Mouse (Mus musculus) retina, embryonic 14.5 days (tissue): Measurements from ENCODE around the gene Cacnb3.

Source experiments
- DNase-seq: peaks from one replicate; pipeline ENCODE4 v3.0.0-alpha.2; 2015; ENCODE audit warnings: low spot score

The Cacnb3 gene

DNA sequence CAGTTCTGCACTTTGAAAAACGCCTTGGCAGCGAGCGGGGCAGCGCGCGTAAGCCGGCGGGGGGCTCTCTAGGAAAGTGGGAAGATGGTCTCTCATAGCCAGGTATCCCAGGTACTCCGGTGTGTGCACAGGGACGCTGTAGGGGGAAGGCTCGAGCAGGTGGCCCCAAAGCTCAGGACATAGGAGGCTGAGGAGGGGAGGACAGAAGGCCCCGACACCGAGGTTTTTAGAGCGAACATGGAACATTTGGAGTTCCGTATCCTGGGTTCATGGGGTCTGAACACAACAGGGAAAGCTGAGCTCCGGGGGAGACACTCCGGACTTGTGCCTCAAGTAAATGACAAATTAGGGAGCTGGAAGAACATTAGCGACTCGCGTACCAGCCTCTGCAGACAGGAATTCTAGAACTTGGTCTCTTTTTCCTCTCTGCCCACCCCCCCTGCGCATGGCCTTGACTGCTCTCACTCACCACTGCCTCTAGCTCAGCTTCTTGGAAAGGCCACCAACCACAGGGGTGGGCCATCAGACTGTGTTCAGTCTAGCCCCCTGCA lies 4.7 kb downstream of the Cacnb3 start:
- peak; percentile 59 for DNase-seq

DNA sequence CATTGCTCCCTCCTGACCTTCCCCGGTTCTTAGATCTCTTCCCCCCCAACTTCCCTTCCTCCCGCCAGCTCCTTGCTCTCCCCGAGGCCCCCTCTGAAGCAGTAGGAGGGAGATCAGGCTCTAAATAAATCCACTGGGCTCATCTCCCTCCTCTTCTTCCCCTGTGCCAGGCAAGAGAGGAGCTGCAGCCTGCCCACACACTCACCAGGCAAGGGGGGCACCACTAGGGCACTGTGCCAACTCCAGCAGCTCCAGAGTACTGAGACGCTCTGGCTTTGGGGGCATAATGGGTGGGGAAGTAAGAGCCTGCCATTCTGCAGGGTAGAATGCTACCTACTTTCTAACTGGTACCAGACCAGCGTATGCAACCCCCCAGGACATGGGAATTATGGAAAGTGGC lies 5.9 kb downstream of the Cacnb3 start:
- no peak for DNase-seq

DNA sequence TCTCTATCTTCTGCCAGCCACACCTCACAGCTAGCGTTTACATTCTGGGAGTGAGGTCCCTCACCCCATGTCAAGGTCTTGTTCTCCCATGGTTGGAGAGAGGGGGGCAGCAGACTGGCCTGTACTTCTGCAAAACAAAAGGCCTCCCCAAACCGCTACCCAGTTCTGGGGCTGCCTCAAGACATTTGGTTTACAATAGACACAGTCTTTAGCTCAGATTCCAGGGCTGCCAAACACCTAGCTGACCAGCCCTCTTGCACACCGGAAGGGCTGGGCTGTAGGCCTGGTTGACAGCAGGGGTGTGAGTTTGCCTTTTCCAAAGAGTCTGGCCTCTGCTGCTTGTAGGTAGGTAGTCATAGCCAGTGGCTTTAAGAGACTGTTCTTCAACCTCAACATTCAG lies 6.5 kb downstream of the Cacnb3 start:
- DNase-seq, result no peak

DNA sequence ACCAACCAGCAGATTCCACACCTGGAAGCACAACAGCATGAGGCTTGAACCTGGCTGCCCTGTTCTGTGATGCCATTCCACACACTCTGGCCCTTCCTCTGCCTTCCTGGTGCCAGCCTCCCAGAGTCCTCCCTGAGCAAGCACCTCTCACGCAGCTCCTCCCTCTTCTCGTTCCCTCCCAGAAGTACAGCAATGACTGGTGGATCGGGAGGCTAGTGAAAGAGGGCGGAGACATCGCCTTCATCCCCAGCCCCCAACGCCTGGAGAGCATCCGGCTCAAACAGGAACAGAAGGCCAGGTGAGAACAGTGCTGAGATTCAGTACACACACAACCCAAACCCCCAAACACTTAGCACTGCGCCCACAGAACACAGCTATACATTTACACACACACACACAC lies 9.5 kb downstream of the Cacnb3 start:
- DNase-seq, result no peak

DNA sequence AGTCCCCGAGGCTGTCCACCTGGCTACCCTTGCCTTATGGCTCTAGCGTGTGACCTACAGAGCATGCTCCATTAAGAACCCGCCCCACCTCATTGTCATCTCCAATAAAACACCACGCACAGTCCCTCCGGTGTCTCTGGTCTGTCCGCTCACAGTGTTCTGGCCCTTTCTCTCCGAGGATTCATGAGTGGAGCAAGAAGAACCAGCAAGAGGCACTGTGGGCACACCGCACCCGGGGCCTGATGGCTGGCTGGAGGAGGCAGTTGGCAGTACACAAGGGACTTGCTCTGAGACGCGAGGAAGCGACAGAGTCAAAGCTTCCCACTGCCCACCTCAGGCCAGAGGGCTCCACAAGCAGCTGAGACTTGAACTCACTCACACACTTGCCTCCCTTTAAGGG lies 13.8 kb downstream of the Cacnb3 start:
- DNase-seq, result no peak

DNA sequence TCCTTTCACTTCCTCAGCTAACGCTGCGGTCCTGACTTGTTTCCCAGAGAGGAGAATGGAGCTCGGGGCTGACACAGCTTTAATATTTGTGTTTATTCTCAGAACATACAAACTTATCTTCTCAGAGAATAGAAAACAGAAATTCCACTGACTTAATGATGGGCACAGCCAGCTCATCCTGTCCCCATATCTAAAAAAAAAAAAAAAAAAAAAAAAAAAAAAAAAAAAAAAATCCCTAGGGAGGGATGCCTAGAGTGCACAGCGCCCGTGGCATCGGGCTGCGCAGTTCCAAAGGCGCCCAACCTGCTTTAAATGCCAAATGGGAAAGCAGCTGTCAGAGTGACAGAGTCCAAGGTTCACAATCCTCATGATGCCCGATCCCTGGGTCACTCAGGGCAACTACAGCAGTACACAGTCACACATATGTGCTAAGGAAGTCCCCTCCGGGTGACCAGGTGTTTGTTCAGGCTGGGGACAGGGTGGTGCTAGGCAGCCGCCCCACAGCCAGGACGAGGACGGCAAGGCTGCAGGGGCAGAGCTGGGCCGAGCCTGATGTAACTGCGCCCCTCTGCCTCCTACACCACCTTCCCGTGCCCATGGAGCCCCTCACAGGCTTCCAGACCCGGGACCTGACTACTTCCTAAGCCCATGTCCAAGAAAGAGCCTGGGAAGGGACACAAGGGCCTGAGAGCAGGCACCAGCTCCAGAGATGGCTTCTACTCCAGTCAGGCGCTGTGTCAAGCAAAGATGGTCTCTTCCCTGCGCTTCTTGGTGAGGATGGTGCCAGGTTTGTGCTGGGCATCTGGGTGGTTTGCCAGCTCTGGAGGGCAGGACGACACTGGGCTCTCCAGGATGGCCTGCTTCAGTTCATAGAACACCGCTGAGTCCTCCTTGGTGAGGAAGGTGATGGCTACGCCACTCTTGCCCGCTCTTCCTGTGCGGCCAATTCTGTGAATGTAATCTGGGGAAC lies 14.7 kb downstream of the Cacnb3 start:
- no peak for DNase-seq

DNA sequence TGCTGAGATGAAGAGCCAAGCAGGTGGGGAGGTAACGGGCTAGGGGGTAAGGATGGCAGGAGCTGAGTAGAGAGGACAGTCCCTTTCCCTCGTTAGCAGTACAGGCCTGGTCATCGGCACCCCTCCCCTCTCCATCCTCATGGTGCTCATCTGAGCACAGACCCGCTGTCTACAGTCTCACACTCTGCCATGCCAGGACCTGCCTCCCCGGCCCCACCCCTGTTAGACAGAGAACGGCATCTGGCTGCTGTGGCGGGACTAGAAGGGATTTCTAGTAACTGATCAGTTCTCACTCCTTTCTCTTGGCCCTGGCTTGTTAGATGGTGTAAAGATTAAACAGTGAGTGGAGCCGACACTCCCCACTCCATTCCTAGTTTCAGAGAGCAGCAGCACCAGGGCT lies 16.1 kb downstream of the Cacnb3 start:
- DNase-seq, result no peak

DNA sequence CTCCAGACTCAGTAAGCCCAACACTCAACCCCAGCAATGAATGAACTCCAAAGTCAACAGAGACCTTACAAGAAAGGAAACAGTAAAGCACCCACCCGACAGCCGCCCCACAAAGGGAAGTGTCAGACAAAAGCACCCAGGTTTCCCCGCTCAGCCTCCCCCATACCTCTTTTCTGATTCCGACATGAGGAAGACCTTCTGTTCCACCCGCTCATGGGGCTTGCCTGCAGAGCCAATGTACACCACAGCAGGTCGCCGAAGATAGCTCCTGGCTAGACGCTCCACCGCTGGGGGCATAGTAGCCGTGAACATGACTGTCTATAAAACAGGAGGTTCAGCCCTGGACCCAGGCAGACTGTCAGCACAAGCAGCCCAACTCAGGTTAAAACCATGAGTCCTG lies 16.7 kb downstream of the Cacnb3 start:
- DNase-seq, result no peak

DNA sequence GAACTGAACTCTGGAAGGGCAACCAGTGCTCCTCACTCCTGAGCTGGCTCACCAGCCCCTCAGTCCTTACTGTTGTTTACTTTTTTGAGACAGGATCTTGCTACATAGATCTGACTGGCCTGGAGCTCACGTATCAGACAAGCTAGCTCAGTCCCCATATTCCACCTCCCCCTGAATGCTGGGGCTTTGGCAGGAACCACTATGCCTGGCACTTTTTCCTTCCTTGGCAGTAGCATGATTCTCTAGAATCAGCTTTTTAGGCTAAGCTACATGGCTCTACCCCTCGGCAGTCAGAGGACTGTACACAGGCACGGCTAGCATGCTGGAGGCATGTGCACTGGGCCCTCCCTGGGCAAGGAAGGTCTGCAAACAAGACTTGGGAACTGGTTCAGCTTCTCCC lies 17.4 kb downstream of the Cacnb3 start:
- no peak for DNase-seq

DNA sequence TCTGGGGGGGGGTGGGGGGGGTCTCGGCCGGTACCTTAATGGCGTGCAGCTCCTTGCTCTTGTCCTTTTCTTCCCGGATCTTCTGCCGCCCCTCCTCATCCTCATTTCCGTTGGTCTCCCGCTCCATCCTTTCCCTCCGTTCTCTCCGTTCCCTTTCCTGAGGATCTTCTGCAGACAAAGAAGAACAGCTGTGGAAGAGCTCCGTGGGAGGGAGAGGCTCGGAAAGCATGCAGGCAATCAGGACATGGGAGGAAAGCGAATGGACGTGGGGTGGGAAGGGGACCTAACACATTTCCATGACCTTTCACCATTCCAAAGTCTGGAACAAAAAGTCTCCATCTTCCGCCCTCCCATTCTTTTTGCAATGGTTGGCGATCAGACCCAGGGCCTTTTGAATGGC lies 20.8 kb downstream of the Cacnb3 start:
- no peak for DNase-seq

DNA sequence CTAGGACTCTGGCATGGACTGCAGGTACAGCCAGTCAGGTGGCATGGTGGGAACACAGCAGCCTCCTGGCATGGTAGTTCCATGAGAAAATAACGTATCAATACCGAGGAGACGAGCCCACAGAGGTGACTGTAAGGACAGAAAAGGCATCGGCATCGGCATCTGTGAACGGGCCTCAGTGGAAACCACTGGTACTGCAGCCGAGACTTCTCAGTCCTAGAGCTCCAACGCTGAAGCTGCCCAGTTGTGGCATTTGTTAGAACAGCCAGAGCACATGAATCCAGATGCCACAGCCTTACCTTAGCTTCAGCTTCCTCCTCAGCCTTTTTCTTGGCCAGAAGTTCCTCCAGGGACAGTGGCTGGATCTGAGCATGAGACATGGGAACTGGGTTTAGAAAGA lies 21.5 kb downstream of the Cacnb3 start:
- no peak for DNase-seq

DNA sequence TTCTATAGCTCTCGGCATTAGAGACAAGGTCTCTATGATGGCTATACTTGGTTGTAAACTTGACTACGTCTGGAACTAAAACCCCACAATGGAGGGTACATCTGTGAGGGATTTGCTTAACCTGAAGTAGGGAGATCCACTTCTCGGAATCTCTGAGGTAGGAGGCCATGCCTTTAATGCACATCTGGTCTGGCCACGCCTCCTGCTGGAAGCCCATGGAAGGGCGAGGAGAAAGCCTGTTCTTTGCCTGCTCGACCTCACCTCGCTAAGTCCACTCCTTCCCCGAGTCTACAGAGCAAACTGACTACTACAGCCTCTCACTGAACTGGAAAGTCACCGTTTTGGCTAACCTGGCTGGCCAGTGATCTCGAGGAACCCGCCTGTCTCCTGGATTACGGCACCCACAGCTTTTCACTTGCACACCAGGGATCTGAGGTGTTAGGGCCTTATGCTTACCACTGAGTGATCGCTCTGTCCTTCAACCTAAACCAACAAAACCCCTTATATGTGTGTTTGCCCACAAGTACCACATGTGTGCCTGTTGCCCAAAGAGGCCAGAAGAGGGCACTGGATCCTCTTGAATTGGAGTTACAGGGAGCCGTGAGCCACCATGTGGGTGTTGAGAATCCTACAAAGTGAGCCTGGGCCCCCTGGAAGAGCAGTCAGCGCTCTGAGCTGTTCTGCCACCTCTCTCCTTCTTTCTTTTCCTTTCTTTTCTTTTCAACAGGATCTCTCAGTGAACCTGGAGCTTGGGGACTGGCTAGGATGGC lies 26.5 kb downstream of the Cacnb3 start:
- DNase-seq, result no peak

DNA sequence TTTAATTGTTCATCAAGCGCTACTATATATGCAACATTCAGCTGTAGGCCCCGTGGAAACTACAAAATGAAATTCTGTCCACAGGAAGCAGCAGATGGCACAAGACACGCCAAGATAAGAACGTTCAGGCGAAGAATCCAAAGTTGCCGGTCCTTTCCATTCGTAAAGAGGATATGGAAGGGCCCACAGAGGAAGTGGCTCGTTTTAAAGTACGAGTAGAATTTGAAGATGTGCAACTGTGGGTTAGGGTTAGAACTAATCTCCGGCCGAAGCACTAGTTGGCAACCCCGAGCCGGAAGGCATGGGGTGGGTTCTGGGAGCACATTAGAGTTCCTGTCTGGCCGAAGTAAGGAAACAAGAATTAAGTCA lies 31.5 kb downstream of the Cacnb3 start:
- DNase-seq, result no peak

DNA sequence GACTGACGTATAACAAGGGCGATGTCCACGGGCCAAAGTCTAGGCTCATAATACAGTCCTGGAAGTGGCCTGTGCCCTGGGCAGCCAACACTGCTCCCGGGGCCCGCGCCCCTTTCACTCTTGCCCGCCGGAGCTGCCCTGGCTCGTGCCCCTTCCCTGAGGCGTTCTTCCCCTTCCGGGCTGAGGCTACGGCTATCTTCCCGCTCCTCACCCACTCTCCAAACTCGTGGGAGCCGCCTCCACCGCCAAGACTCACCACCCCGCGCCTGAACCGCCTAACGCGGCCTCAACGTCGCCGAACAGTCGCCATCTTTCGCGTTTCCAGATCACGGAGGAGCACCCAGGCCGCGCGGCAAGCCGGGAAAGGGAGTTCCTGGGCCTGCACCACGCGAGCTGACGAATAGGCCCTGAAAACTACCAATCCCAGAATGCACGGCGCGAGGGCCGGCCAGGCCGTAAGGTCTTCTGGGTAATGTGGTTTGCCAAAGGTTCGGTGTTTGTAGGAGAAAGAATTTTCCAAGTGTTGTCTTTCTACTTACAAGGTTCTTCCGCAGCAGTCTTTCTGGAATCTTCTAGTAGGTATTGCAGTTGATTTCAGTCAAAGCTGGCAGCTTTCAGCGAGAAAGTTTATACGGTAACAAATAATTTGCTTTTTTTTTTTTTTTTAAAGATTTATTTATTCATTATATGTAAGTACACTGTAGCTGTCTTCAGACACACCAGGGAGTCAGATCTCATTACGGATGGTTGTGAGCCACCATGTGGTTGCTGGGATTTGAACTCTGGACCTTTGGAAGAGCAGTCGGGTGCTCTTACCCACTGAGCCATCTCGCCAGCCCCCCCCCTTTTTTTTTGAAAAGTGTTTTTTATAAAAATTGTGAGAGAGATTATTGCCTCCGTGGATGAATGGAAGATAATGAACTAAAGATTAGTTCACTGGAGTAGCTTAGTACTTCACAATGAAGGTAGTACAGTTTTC lies 32.2 kb downstream of the Cacnb3 start, which contains the start of gene Ddx23:
Gene Ddx23, minus strand, starts transcription at position 328 of the 979 bp plus-strand sequence.
- DNase-seq, result peak; percentile 97

DNA sequence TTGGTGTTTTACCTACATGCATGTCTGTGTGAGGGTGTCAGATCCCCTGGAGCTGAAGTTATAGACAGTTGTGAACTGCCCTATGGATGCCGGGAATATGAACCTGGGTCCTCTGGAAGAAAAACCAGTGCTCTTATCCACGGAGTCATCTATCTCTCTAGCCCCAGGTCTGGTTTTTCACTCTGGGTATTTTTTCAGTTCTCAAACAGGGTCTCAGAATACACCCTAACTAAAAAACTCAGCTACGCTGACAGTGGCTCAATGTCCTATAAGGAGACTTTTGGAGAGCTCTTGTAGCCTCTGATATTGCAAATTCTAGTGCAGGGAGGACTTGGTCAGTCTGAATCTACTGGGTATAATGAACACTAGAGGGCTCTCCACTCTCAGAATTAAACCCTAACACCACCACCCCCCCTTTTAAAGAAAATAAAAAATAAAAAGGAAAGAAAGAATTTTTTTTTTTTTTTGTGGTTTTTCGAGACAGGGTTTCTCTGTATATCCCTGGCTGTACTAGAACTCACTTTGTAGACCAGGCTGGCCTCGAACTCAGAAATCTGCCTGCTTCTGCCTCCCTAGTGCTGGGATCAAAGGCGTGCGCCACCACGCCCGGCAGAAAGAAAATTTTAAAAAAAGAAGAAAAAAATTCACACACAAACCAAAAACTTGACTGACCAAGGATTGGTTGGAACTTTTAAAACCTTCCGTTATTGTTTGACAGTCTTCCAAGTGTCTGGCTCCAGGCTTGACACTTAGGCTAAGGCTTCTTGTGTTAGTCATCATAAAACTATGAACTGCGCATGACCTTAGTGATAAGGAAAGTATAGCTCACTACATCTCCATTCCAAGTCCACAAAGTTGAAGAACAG lies 33.6 kb downstream of the Cacnb3 start:
- DNase-seq, result peak; percentile 62

DNA sequence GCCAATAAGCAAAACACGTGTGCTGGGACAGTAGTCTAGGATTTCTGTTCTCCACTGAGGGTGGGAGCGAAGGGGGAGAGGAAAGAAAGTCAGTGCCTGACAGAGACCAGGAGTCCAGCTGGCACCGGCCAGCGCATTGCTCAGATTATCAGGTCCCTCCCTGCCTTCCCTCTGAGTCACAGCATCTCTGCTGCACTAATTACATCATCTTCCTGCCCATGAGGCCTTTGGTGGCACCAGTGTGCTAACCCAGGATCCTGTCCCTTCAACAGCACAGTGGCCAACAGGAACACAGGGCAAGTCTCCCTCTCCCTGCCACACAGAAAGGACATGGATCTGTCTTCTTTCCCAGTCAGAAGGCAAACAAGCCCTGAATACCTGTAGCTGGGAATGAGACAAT lies 42.0 kb downstream of the Cacnb3 start:
- no peak for DNase-seq

DNA sequence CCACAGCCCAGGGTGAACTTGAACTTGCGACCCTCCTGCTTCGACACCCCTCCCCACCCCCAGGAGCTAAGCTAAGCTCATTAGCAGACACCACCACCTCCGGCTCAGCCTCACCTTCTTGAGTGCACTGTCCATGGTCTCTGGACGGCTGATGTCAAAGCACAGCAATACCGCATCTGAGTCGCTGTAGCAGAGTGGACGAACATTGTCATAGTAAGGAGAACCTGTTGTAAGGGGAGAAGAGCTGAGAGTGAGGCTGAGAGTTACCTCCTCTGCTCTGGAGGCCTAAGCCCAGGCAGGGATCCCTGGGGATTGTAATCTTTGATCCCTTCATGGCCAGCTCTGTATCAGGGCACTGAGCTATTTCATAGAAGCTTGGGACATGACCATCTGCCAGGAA lies 43.1 kb downstream of the Cacnb3 start:
- no peak for DNase-seq

DNA sequence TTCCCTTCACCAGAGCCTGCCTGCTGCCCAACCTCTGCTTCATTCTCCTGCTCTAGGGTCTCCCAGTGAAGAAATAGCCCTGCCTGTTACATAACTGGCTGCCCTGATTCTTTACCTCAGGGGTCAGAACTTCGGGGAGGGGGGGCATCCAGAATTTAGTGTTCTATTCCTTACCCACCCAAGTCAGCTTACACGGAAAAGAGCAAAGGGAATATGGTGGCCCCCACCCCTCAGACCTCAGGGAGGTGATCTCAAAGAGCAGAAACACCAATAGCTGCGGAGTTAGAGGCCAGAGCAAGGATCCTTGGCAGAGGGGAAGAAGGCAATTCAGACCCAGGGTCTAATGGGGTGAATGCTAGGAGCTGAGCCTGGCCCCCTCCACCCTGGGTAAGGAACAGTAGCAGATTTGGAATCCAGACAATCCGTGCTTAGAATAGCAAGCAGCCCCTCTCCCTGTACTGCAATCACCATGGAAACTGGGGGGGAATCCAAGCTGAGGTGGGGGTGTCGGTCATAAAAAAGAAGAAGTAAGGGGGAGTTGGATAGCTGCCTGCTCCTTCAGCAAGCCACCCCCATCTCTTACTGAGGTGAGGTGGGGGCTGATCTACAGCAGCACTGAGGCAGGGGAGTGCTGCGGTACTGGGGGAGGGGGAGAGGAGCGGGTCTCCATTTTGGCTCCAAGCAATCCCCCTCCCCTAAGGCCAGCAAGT lies 43.8 kb downstream of the Cacnb3 start:
- no peak for DNase-seq

DNA sequence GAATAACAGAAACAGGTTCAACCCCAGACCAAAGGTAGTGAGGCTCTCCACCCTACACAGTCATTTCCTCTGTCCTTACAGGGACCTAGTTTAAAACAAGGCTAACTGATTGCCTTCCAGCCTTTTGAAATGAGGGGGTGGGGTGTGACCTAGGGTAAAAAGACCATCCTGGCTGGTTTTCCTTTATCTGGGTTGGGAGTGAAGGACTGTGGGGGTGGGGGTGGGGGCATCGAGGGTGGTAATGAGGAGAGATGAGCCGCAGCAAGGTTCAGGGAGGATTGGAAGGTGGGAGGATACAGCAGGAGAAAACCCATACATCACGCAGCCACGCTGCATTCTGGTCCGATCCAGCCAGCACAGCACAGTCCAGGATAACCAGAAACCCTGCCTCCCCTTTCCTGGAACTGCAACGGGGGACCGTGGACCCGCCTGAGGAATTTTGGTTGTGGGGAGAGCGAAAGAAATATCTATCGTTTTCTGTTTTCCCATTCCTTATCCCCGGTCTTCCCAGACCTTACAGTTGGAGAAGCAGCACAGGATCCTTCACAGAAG lies 44.4 kb downstream of the Cacnb3 start:
- DNase-seq, result no peak
